Mouse (Mus musculus): ENCODE results near the gene Slc18a2. TPM values are rescaled to one million over a fixed set of nuclear protein-coding genes. Genes with fewer than 3 reads are reported as not detected.

Gene Slc18a2
- polyA plus RNA-seq, 1 experiment from 2014 or later: 13.5 TPM

DNA sequence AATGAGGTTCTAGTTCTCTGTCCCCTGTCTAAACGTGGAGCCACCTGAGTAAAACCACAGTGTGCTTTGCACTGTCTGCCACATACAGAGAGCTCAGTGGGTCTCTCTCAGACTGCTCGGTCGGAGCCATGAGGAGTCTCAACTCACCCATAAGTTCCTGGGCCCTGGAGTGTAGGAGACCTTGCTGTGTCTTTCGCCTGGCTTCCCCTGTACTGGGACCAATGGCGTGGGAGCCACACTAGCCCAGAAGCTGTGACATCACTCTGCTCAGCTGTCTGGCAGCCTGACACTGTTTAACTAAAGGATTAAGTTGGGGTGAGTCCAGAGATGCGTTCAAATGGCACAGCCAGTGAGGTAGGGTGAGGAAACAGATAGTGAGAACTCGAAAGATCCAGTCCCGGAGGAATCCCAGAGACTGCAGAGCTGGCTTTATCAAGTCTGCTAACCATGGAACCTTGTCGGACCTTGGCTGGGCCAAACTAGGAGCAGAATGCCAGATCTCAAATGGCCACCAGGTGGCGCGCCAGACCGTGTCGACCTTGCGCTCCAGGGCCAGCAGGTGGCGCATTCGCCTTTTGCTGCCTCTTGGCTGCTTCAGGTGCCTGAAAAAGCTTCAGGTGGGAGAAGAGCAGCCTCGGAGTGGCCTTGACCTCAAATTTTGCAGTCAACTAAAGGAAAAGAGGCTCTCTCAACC lies 21.4 kb upstream of the Slc18a2 start:
- no peaks in the 10 kb centered on the region for H3K9me3 ChIP-seq (replicated peaks; ENCODE audit: control insufficient read depth, low read length)
- peak; percentile 23 for ATAC-seq (ENCODE audit: insufficient read depth, low FRiP score)

GRCm38 (mm10) chr19:59241987-59242386 lies 18.7 kb upstream of the Slc18a2 start:
- Histone ChIP-seq H3K27ac (ENCODE audit: low read length) (no peak overlapping the region), H3K36me3 (ENCODE audit: control insufficient read depth, insufficient read depth, low read length) (no peaks in the 10 kb centered on the region), H3K4me3 (replicated peaks; ENCODE audit: low read length) (no peak overlapping the region), H3K9me3 (replicated peaks; ENCODE audit: control insufficient read depth, low read length) (no peaks in the 10 kb centered on the region), H3K9ac (ENCODE audit: low read length) (no peak overlapping the region), H3K4me1 (ENCODE audit: control insufficient read depth, insufficient read depth, low read length) (no peaks in the 10 kb centered on the region), H3K4me2 (ENCODE audit: low read depth, low read length) (no peak overlapping the region), H3K27me3 (ENCODE audit: control insufficient read depth, insufficient read depth, low read length) (no peaks in the 10 kb centered on the region)
- 85% methylated on average over 4 of the region's 4 CpGs for WGBS
- no peak for ATAC-seq (ENCODE audit: insufficient read depth, low FRiP score)

More for the DNA sequence above, 21.4 kb upstream of the Slc18a2 start:
- Histone ChIP-seq H3K27ac (ENCODE audit: low read length) (no peak overlapping the region), H3K27me3 (ENCODE audit: control insufficient read depth, insufficient read depth, low read length) (no peaks in the 10 kb centered on the region), H3K4me3 (replicated peaks; ENCODE audit: low read length) (no peak overlapping the region), H3K36me3 (ENCODE audit: control insufficient read depth, insufficient read depth, low read length) (no peaks in the 10 kb centered on the region), H3K4me2 (ENCODE audit: low read depth, low read length) (no peak overlapping the region), H3K4me1 (ENCODE audit: control insufficient read depth, insufficient read depth, low read length) (no peaks in the 10 kb centered on the region), H3K9ac (ENCODE audit: low read length) (no peak overlapping the region)
- 18% methylated on average over 17 of the region's 17 CpGs for WGBS

- WGBS: 77% methylated on average over 2 of the region's 2 CpGs
- H3K27ac ChIP-seq (ENCODE audit: low read length): no peak overlapping the region
- no peaks in the 10 kb centered on the region for H3K4me1 ChIP-seq (ENCODE audit: control insufficient read depth, insufficient read depth, low read length)
- H3K9me3 ChIP-seq (replicated peaks; ENCODE audit: control insufficient read depth, low read length): no peaks in the 10 kb centered on the region
- ATAC-seq (ENCODE audit: insufficient read depth, low FRiP score): no peak
- H3K4me2 ChIP-seq (ENCODE audit: low read depth, low read length): no peak overlapping the region
- H3K27me3 ChIP-seq (ENCODE audit: control insufficient read depth, insufficient read depth, low read length): no peaks in the 10 kb centered on the region
- H3K36me3 ChIP-seq (ENCODE audit: control insufficient read depth, insufficient read depth, low read length): no peaks in the 10 kb centered on the region
- H3K4me3 ChIP-seq (replicated peaks; ENCODE audit: low read length): no peak overlapping the region
- no peak overlapping the region for H3K9ac ChIP-seq (ENCODE audit: low read length)
Observed at GRCm38 (mm10) chr19:59243057-59243456, 17.6 kb upstream of the Slc18a2 start.

DNA sequence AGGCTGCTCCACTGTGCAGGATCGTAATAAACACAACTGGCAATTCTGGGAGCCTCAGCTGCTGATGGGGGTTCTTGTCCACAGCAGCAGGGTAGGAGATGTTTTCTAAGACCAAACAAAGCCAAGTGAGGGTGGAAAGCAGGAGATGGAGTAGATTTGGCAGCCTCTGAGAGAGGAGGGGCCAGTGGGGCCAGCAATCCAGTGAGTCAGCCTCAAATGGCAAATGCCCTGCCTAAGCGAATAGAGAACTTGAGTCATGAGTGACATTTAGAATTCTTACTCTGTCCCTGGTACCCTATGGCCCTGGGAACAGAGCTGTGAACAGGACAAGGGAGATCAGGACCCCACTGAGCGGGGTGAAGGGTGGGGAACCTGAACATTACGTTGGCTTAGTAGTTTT lies 12.6 kb upstream of the Slc18a2 start:
- Histone ChIP-seq H3K27ac (ENCODE audit: low read length) (no peak overlapping the region), H3K4me1 (ENCODE audit: control insufficient read depth, insufficient read depth, low read length) (no peaks in the 10 kb centered on the region), H3K4me3 (replicated peaks; ENCODE audit: low read length) (no peak overlapping the region), H3K36me3 (ENCODE audit: control insufficient read depth, insufficient read depth, low read length) (no peaks in the 10 kb centered on the region), H3K27me3 (ENCODE audit: control insufficient read depth, insufficient read depth, low read length) (no peaks in the 10 kb centered on the region), H3K9me3 (replicated peaks; ENCODE audit: control insufficient read depth, low read length) (no peaks in the 10 kb centered on the region), H3K4me2 (ENCODE audit: low read depth, low read length) (no peak overlapping the region), H3K9ac (ENCODE audit: low read length) (no peak overlapping the region)
- 84% methylated on average over 4 of the region's 4 CpGs for WGBS
- no peak for ATAC-seq (ENCODE audit: insufficient read depth, low FRiP score)

DNA sequence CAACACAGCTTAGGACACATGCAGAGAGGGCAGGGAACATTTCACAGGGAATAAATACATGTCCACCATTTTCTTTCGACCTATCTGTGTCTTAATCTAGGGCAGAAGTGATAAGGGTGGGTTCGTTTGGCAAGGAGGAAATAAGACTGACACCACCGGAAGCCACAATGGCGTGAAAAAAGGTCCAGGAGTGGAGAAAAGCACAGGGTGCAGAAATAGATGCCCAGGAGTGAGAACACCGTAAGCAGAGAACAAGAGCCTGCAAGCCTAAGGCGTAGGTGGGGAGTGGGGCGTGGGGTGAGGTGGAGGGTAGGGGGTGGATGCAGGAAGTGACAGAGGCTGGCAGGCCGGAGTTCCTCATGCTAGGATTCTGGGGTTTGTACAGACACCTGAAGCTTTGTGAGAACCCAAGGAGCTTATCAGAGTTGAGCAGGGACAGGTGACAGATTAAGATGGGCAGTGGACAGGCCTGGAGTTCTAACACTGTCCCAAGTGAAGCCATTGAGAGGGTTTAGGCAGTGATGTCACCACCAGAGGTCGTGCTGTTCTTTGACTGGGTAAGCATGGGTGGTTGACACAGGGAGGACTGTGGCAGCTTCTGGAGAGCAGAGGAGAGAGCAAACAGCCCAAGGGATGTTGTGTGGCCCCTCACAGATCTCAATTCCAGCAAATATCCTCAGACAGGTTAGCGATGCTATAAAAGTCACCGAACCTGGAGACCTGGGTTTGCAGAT lies 12.0 kb upstream of the Slc18a2 start:
- Histone ChIP-seq H3K9me3 (replicated peaks; ENCODE audit: control insufficient read depth, low read length) (no peaks in the 10 kb centered on the region), H3K4me3 (replicated peaks; ENCODE audit: low read length) (no peak overlapping the region), H3K27ac (ENCODE audit: low read length) (no peak overlapping the region), H3K4me1 (ENCODE audit: control insufficient read depth, insufficient read depth, low read length) (no peaks in the 10 kb centered on the region), H3K9ac (ENCODE audit: low read length) (no peak overlapping the region), H3K27me3 (ENCODE audit: control insufficient read depth, insufficient read depth, low read length) (no peaks in the 10 kb centered on the region), H3K4me2 (ENCODE audit: low read depth, low read length) (no peak overlapping the region), H3K36me3 (ENCODE audit: control insufficient read depth, insufficient read depth, low read length) (no peaks in the 10 kb centered on the region)
- ATAC-seq (ENCODE audit: insufficient read depth, low FRiP score): no peak
- WGBS: 71% methylated on average over 11 of the region's 11 CpGs

DNA sequence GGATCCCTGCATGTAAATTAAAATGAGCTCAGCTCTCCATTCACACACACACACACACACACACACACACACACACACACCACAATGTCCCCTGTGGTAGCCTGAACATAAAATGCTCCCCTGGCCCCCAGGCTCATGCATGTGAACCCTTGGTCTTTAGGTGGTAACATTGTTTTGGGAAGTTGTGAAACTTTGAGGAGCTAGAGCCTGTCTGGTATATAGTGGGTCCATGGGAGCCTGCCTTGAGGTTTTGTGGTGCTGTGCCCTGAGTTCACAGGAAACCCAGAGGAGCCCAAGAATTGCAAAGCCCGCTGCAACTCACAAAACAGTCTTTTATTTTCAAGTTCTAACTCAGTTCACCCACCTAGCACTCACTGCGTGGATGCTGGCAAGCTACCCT lies 8.0 kb upstream of the Slc18a2 start:
- H3K4me2 ChIP-seq (ENCODE audit: low read depth, low read length): no peak overlapping the region
- no peaks in the 10 kb centered on the region for H3K4me1 ChIP-seq (ENCODE audit: control insufficient read depth, insufficient read depth, low read length)
- peaks cover 6% of the 10 kb centered on the region; the same call in 1 of the 2 replicates for H3K9me3 ChIP-seq (replicated peaks; ENCODE audit: control insufficient read depth, low read length)
- H3K9ac ChIP-seq (ENCODE audit: low read length): no peak overlapping the region
- H3K27me3 ChIP-seq (ENCODE audit: control insufficient read depth, insufficient read depth, low read length): no peaks in the 10 kb centered on the region
- no peak for ATAC-seq (ENCODE audit: insufficient read depth, low FRiP score)
- no peak overlapping the region for H3K27ac ChIP-seq (ENCODE audit: low read length)
- H3K4me3 ChIP-seq (replicated peaks; ENCODE audit: low read length): no peak overlapping the region
- no peaks in the 10 kb centered on the region for H3K36me3 ChIP-seq (ENCODE audit: control insufficient read depth, insufficient read depth, low read length)
- 61% methylated on average over 2 of the region's 2 CpGs for WGBS

- ATAC-seq (ENCODE audit: insufficient read depth, low FRiP score): no peak
Observed at GRCm38 (mm10) chr19:59259633-59260032, 1.1 kb upstream of the Slc18a2 start.

DNA sequence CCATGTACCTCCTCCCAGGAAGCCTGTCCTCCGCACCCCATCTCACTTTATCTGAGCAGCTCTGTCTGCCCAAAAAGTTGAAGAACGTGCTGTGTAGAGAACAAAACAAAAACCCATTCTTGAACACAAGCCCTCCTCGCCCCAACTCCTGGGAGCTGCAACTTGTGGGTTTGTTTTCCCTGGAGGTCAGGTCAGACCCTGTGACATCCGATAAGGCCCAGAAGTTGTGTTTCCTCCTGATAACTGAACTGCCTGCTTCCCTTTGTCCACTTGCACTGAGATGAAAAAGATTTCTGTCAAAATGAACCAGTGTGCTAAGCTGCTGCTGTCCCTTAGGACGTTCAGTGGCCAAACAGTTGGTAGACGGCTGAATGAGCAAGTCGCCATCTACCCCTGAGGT lies 908 bp downstream of the Slc18a2 start:
- whole genome bisulfite sequencing: 46% methylated on average over 7 of the region's 7 CpGs
- Histone ChIP-seq H3K4me1 (ENCODE audit: control insufficient read depth, insufficient read depth, low read length) (no peaks in the 10 kb centered on the region), H3K27ac (ENCODE audit: low read length) (no peak overlapping the region), H3K9me3 (replicated peaks; ENCODE audit: control insufficient read depth, low read length) (peaks cover 6% of the 10 kb centered on the region; the same call in 1 of the 2 replicates), H3K9ac (ENCODE audit: low read length) (no peak overlapping the region), H3K27me3 (ENCODE audit: control insufficient read depth, insufficient read depth, low read length) (peaks cover 3% of the 10 kb centered on the region; the same call in 1 of the 2 replicates), H3K4me2 (ENCODE audit: low read depth, low read length) (peak overlapping the region; percentile 65), H3K4me3 (replicated peaks; ENCODE audit: low read length) (peak overlapping the region; percentile 47; the same call in 1 of the 2 replicates), H3K36me3 (ENCODE audit: control insufficient read depth, insufficient read depth, low read length) (no peaks in the 10 kb centered on the region)
- no peak for ATAC-seq (ENCODE audit: insufficient read depth, low FRiP score)

More at GRCm38 (mm10) chr19:59259633-59260032, 1.1 kb upstream of the Slc18a2 start:
- Histone ChIP-seq H3K4me2 (ENCODE audit: low read depth, low read length) (no peak overlapping the region), H3K36me3 (ENCODE audit: control insufficient read depth, insufficient read depth, low read length) (no peaks in the 10 kb centered on the region), H3K9ac (ENCODE audit: low read length) (no peak overlapping the region), H3K27ac (ENCODE audit: low read length) (no peak overlapping the region), H3K27me3 (ENCODE audit: control insufficient read depth, insufficient read depth, low read length) (peaks cover 3% of the 10 kb centered on the region; the same call in 1 of the 2 replicates), H3K4me3 (replicated peaks; ENCODE audit: low read length) (no peak overlapping the region), H3K9me3 (replicated peaks; ENCODE audit: control insufficient read depth, low read length) (peaks cover 6% of the 10 kb centered on the region; the same call in 1 of the 2 replicates), H3K4me1 (ENCODE audit: control insufficient read depth, insufficient read depth, low read length) (no peaks in the 10 kb centered on the region)
- 45% methylated on average over 5 of the region's 5 CpGs for whole genome bisulfite sequencing

GRCm38 (mm10) chr19:59263171-59263570 lies 2.5 kb downstream of the Slc18a2 start:
- H3K4me3 ChIP-seq (replicated peaks; ENCODE audit: low read length): no peak overlapping the region
- ATAC-seq (ENCODE audit: insufficient read depth, low FRiP score): no peak
- H3K27me3 ChIP-seq (ENCODE audit: control insufficient read depth, insufficient read depth, low read length): peaks cover 3% of the 10 kb centered on the region; the same call in 1 of the 2 replicates
- H3K36me3 ChIP-seq (ENCODE audit: control insufficient read depth, insufficient read depth, low read length): no peaks in the 10 kb centered on the region
- H3K9ac ChIP-seq (ENCODE audit: low read length): no peak overlapping the region
- 82% methylated on average over 9 of the region's 9 CpGs for WGBS
- no peaks in the 10 kb centered on the region for H3K9me3 ChIP-seq (replicated peaks; ENCODE audit: control insufficient read depth, low read length)
- no peak overlapping the region for H3K4me2 ChIP-seq (ENCODE audit: low read depth, low read length)
- no peak overlapping the region for H3K27ac ChIP-seq (ENCODE audit: low read length)
- peaks cover 5% of the 10 kb centered on the region; the same call in 1 of the 2 replicates for H3K4me1 ChIP-seq (ENCODE audit: control insufficient read depth, insufficient read depth, low read length)
